Mouse (Mus musculus): Measurements from ENCODE around the gene Grcc10. TPM values are rescaled to one million over a fixed set of nuclear protein-coding genes. Genes with fewer than 3 reads are reported as not detected.

The Grcc10 gene
- total RNA-seq, 2 experiments from 2014 or later: 337 to 366 TPM

DNA sequence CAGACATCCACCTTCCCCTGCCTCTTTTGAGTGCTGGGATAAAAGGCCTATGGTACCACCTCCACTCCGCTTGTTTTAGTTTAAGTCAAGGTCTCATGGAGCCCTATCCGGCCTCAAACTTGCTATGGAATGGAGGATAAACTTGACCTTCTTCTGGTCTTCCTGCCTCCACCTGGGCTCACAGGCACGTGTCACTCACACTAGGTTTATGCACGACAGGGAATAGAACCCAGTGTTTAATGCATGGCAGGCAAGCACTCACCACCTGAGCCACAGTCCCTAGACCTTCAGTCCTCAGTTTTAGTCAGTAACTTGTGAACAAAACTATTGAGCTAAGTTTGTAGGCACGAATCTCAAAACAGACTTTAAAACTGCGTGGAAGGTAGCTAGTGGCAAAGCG lies 10.1 kb downstream of the Grcc10 start:
- no peak for DNase-seq

DNA sequence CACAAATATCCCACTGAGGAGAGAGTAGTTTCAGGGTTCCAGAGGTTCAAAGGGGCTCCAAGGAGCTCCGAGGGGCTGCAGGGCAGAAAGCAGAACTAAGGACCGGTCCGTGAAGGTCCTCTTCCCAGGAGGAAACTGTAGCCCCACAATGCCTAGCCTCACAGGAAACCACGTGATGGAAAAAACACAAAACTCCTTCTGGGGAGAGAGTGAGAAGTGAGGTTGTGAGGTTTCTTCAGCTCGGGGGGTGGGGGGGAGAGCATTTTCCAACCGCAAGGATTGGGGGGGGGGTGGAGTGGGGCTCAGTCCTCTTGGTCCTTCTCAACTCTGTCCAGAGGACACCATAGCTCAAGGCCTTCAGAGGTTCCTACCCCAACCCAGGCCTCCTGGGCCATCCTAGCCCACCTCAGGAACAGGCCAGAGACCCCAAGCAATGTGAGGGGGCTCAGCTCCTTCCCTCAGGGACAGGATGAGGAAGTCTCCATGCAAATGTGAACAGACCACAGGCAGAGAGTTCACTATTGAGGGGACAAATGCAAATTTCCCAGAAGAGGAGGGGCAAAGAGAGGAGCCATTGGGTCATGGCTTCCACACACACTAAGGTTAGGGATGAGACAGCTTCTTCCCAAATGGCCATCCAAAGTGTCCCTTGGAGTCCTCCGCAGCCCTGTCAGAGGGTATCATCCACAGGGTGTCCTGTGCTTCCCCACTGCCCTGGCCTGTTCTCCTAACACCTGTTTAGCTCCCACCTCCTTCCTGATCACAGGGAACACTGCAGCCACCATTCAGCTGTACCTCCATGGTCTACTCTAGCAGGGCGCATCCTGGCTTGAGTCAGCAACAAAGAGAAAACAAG lies 11.1 kb downstream of the Grcc10 start:
- no peak for DNase-seq

DNA sequence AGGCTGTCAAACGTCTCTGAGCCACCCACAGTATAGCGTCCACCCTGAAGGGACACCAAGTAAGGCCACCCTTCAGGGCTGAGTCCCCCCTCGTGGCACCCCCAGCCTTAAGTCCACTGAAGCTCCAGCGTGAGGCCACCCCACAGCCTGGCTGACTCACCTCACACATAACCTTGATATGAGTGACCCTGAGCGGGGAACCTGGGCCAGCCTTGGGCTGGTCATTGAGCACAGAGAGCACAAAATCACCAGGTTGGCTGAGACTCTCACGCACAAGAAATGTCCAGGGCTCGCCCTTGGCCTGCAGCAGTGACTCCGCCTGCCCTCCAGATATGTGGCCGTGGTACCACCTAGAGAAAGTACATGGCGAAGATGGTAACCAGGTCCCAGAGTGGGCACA lies 12.6 kb downstream of the Grcc10 start:
- DNase-seq: no peak

DNA sequence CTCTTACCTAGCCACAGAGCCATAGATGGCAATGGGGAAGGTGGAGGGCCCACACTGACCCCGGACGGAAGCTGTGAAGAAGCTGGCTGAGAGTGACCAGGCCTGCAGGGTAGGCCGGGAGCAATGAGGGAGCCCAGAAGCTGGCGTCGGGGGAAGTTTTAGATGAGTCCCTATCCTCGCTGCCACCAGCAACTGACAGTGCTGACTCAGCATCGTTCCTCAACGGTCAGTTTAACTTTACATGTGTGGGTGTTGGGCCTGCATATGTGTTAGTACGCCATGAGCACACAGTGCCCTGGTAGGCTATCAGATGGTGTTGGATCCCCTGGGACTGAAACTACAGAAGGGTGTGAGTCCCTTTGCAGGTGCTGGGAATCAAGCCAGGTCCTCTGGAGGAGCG lies 16.7 kb downstream of the Grcc10 start:
- DNase-seq: no peak

DNA sequence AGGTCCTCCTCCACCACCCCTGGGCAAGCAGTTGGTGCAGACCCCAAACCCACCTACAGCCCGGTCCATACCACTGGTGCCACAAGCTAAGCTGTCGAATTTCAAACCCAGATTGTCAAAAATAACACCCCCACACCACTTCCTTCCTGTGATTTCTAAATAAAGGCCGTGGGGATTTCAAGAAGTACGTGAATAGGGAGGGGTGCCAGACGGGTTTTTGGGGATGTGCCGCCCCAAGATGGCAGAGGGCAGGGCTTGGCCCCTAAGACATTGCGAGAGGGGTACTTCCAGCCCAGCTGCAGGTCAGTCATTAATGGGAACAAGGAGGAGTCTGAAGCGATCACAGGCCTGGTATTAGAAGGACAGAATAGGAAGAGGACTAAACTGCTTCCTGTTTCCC lies 17.6 kb downstream of the Grcc10 start:
- no peak for DNase-seq

DNA sequence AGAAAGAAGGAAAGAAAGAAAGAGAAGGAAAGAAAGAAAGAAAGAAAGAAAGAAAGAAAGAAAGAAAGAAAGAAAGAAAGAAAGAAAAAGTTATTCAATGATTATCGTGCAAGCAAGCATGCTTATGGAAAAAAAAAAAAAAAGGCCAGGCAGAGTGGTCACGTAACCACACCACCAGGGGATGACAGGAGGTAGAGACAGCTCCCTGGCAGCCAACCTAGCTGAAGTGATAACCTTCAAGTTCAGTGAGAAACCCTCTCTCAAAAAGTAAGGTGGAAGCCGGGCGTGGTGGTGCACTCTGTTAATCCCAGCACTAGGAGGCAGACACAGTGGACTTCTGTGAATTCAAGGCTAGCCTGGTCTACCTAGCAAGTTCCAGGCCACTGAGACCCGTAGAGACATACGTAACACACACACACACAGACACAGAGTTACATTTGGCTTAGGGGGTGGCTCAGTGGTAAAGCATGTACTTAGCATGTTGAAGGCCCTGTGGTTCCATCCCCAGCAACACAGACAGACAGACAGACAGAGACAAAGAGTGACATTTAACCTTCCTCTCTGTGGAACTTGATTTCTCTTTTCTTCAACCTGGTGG lies 18.2 kb downstream of the Grcc10 start:
- no peak for DNase-seq

DNA sequence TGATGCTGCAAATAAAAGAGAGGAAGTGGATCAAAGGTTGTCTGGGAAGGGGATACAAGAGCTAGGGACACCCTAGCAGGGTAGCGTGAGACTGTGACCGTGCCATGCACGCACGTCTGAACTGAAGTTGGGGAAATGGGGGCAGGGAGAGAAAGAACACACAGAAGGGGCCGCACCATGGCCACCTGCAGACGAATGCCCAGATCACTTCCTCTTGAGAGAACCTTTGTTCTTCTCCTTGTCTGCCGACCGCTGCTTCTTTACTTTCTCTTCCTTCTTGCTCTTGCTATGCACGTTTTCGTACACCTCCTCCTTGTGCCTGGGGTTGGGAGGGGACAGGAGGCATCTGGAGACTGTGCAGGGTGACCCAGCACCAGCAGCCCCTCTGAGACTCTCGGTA lies 20.3 kb downstream of the Grcc10 start:
- no peak for DNase-seq

DNA sequence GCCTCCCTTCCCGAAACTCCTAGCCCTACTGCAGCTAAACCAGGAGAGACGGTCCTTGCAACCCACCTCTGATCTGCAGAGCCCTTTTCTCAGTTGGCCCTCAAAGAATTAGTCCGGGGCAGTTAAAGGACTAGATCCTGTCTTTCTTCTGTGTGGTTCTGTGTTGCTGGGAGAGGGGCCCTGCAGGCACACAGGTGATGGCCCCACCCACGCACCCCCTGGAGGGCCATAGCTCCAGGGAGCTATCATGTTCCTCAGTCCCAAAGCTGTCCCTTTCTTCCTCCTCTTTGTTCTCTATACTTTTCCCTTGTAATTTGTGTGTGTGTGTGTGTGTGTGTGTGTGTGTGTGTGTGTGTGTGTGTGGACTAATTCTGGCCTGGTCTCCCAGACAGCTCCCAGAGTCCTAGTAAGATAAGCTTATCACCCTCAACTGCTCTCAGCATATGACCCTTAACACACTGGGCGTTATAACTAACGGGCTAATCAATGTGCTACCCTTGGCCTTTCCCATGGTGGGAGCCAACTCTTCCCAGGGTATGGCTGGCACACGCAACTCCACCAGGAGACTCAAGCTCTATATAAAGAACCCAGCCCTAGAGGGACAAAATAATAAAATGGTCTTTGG lies 21.7 kb downstream of the Grcc10 start:
- DNase-seq: no peak

DNA sequence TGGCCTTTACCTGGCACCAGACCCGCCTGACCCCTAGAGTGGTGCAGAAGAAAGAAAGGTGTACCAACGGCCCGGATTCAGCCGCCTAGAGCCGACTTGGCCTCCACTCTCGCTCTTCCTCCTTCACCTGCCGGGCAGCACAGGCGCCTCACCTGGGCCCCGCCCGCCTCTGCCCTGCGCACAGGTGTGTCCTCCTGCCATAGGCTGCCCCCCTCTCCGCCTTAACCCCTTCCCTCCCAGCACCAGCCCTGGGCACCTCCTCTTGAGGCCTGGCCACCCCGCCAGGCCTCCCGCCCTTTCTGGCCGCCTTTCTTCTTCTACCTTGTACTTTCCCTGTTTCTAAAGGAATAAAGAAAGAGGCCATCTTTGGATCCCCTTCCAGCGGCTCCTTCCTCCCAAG lies 22.5 kb downstream of the Grcc10 start:
- no peak for DNase-seq

DNA sequence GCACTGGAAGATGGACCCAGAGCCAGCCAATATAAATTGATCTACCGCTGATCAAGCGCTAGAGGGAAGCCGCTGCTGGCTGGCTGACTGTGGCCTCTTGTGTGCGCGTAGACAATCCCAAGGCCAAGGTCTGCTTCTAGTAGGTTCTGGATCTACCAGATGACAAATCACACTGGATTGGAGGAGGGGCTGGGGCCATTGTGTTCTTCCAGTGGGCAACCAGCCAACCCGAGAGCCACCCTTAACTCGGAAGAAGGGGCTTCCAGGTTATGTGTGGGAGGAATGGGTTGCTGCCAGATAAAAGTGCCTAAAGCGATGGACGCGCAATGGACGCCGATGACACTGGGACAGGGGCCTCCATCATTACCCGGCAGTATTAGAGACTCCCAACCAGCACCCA lies 23.2 kb downstream of the Grcc10 start:
- DNase-seq: no peak

DNA sequence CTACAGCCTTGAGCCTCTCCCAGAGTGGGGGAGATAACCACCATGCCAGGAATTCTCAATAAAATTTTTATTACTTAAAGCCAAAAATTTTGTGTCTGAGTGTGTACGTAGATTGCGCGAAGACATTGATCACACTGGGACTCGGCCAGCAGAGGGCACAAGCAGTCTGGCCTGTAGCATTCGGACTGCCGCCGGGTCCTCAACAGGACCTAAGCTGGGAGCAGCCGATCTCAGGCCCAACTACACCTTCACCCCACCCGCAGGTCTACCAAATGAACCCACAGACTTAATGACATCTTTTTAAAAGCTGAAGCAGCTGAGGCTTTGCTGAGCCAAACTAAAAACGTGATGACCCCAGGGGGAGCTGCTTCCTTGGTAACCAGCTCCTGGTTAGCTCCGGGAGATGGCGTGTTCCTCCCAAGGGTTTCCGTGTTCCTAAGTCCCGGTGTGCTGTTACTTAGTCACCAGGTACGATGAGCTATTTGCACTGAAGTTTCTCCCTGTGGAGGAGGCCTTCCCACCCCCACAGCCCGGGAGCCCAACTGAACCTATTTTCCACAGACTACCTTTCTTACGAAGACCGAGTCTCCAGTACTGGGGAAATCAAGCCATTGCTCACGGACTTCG lies 24.2 kb downstream of the Grcc10 start:
- no peak for DNase-seq

DNA sequence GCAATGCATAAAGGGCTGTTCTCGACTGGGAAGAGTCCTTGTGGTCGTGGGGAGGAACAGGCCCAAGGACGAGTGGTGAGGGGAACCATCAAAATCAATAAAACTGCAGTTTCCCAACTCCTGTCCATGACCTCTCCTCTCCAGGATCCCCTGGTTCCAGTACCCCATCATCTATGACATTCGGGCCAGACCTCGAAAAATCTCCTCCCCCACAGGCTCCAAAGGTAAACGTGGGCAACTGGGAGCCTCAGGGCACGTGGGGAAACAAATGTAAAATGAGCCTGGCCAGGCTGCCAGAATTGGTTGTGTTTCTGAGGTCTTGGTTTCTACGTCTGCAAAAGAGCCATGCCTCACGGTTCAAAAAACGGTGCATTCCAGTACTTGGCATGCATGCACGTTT lies 28.3 kb downstream of the Grcc10 start:
- no peak for DNase-seq

DNA sequence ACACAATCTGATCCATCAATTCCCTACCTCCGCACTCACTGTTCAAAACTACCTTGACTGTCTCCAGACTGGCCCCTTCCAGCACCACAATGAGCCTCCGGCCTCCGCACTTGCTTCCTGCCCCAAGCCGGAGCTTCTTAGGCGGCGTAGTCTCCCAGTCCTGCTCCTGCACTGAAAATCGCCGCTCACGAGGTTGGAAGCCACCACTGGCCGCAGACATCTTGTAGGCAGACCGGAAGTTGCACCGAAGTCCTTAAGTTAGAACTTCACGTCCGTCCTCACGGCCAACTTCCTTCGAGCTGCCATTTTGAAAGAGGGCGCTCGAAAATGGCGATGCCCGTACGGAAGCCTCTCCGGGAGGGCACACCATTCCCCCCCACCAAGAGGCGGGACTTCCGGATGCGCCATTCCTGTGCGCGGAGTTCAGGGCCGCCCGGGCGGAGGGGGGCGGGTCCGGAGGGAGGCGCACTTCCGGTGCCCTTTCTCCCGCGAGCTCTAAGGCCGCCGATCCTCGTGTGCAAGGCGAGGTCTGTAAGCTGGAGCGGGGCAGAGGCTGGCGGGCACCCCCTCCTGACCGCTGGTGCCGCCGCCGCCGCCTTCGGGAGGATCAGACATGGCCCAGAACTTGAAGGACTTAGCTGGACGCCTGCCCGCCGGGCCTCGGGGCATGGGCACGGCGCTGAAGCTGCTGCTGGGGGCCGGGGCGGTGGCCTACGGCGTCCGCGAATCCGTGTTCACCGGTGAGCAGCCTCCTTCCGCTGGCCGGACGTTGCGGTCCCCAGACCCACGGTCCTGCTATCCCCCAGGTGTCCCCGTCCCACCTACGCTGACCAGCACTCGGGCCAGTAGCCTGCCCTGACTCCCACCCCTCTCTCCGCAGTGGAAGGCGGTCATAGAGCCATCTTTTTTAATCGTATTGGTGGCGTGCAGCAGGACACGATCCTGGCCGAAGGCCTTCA lies 29.1 kb downstream of the Grcc10 start, which contains the start of the genes Emg1 and Phb2:
Gene Emg1 (minus strand): TSS at position 355 of the 959 bp plus-strand sequence.
Gene Phb2 (plus strand): TSS at position 513 of the 959 bp plus-strand sequence.
- DNase-seq: peak; percentile 97 to 99

DNA sequence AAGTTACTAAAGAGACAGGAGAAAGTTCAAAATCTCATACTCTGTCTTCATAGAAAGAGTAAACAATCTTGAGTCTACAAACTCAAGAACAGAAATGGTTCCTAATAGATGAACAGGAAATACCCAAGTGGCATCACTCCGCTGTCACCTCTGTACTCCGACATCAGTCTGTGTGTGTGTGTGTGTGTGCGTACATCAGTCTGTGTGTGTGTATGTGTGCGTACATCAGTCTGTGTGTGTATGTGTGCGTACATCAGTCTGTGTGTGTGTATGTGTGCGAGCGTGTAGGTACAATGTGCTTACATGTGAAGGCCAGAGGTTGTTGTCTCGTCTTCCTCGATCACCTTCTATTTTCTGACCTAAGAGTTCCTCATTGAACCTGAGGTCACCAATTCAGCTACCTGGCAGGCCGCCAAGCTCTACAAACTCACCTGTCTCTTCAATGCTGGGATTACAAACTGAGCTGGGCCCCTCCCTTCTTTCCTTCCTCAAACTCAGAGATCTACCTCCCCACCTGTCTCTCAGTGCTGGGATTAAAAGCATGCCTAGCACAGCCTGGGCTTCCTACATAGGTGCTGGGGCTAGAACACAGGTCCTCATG lies 32.8 kb downstream of the Grcc10 start:
- no peak for DNase-seq

DNA sequence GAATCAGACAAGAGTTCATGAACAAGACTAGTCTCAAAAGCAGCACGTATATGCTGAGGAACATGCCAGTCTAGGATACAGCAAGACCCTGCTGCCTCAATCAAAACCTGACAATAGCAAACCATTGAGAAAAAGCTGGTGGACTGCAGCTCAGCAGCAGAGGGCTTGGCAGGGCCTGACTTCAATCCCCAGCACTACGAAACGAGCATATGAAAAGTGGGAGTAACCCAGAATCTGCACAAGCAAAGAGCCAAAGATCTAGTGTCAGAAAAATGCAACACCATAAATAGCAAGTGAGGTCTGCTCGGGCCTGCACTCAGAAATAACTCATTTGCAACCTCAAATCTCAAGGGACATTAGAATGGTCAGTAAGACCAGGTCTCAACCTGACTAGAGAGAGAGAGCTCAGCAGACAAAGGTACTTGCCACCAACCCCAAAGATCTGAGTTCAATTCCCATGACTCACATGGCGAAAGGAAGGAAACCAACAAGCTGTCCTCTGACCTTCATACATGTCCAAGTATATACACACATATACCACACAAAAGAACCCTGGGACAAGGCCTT lies 35.0 kb downstream of the Grcc10 start:
- DNase-seq: peak in 1 of 2 experiments; percentile 27

DNA sequence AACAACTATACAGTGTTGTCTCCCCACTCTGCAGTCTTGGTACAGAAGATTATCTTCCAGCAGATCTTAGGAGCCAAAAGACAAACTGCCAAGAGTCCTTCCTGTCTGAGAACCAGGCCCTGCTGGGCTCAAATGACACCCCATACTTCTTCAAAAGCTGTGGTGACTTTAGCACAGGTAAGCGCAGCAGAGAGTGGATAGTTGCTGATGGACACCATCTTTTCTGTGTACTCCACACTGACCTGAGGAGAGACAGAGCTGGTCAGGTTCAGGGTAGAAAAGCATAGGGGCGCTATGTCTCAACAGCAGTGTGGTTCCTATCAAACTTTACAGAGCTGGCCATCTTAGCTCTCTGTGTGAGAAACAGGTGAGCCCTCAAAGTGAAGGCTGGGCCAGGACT lies 36.8 kb downstream of the Grcc10 start:
- DNase-seq: no peak

DNA sequence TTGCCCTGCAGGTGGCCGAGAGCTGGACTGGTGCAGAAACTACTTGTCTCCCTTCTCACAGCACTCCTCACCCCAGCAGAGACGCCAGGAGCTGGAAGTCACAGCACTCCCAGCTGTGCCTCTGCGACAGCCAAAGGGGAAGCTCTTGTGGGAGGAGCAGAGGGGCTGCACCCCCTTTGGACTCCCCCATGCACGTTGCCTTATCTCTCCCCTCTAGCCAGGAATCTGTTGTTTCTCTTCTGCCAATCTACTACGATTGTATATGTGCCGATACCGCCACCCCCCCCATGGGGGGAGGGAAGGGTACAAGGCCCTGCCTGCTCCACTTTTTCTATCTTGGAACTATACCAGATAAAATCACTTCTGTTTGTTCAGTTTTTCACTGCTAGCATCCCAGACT lies 37.4 kb downstream of the Grcc10 start:
- DNase-seq: no peak

DNA sequence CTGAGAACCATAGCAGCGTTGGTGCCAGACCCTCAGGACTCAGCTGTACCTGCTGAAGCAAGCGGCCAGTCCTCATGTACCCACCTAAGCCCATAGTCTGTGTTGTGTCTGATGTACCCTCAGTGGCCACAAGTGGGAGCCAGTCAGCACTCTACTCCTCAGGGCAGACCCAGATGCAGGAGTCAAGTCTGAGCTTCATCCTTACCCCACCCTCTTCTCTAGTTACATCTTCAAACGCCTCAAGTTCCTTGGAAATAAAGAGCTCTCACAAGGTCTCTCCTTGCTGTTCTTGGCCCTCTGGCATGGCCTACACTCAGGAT lies 38.4 kb downstream of the Grcc10 start:
- DNase-seq: peak; percentile 54 to 61

DNA sequence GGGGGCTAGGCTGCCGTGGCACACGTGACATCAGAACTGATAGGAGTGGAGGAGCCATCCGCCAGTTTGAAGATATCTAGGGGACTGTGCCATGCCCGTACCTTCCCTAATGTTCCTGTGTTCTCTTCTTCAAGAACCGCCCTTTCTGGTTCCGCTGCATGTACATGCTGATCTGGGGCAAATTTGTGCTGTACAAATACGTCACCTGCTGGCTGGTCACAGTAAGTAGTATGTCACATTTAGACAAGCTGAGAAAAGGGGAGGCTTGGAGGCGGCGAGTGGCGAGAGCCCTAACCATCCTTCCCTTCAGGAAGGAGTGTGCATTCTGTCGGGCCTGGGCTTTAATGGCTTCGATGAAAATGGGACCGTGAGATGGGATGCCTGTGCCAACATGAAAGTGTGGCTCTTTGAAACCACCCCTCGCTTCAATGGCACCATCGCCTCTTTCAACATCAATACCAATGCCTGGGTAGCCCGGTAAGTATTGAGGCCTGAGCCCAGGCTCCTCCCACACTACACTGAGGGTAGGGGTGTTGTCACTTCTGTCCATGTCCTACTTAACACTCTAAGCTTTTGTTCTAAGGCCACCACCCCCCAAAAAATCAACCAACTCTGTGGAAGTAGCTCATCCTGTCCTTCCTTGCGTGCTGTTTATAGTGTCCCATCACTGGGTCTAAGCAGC lies 38.9 kb downstream of the Grcc10 start:
- no peak for DNase-seq

DNA sequence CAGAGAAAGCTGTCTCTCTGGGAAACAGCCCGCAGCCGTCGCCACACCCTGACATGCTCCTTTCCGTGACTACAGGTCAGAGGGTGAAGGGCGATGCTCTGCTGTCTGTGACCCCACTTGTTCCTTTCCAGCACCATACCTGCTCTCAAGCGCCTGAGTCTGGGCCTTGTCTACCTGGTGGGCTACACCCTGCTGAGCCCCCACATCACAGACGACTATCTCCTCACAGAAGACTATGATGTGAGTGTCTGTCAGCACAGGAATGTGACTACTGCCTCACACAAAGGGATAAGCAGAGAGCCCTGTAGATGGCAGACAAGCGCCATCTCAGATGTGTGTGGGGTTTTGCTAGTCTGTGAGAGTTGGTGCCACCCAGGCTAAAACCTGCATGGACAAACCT lies 39.8 kb downstream of the Grcc10 start:
- no peak for DNase-seq
